Mouse (Mus musculus) small intestine, adult 2 months (tissue): ENCODE data around the gene Atg9b.

Experiments used
- CTCF ChIP-seq: fragments of 200-500 bp; IDR thresholded peaks from 2 replicates; pipeline ENCODE4 v1.5.1; 2012; ENCODE audit warnings: low read depth, mild to moderate bottlenecking, control low read depth, inconsistent platforms, low read length, moderate library complexity, mixed read lengths; ENCODE audit not compliant: insufficient replicate concordance, insufficient read length; ENCODE audit errors: extremely low read depth
- POLR2A ChIP-seq: fragments of 200-500 bp; IDR thresholded peaks from 2 replicates; pipeline ENCODE4 v1.6.1; 2012; ENCODE audit warnings: low read depth, mild to moderate bottlenecking, control low read depth, inconsistent platforms, low read length, moderate library complexity

DNA sequence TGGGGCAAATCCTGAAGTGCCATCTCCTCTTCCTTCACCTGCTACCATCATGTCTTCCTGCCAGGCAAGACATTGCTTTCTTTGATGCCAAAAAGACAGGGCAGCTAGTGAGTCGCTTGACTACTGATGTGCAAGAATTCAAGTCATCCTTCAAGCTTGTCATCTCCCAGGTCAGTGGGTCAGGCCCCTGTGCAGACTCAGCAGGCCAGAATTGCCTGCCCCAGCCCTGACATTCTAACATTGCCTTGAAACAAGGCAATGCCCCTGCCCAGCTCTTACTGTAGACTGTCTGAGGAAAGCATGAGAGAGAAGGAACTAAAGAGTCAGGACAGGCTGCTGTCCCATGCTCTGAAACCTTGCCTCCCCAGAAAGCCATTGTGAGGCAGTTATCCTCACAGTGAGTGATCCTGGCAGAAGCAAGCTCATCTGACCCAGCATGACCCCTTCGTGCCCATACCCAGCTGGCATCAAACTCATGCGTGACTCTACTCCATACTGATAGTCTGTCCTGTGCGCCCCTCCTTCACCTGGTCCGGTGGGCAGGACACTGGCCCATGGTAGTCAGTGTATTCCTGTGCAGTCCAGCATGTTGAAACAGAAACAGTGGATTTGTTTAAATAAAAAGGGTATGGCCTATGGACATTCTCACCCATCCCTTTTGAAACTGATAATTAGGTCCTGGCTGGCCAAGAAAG is 9.1 kb upstream of the Atg9b start:
- TF ChIP-seq CTCF (no peak), POLR2A (no peak)
